In the genomic region with DNA sequence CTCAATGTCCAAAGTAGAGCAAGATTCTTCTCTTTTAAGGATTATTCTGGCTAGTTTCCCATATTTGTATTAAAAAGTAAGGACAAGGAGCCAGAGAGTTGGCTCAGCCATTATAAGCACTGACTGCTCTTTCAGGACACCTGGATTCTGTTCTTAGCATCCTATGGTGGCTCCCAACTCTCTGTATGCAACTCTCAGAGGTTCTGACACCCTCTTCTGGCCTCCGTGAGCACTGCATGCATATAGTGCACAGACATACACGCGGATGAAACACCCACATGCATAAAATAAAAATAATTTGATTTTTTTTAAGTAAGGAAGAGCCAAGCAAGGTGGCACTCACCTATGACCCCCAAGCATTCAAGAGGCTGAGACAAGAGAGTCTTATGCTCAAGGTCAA, we compare ENCODE assay signal across 17 mouse cellular contexts. TPM values are rescaled to one million over a fixed set of nuclear protein-coding genes. Genes with fewer than 3 reads are reported as not detected.
"Had no signal": no experiment of that assay in that cellular context is flagged by ENCODE, and none has a peak within 500 bp of the region (broad histone marks: within the 10 kb centered on the region; RNA-seq: fewer than 3 reads in every experiment).

No protein-coding gene starts in this region.

- H3K9me3 ChIP-seq: intestine, embryonic 15.5 days; limb, embryonic 10.5 days; liver, embryonic 12.5 days; lung, embryonic 15.5 days; stomach, embryonic 15.5 days had no signal

- H3K4me3 ChIP-seq: intestine, embryonic 15.5 days; left cerebral cortex, adult 2 months; limb, embryonic 10.5 days; liver, embryonic 12.5 days; lung, embryonic 15.5 days; megakaryocyte, embryonic 14.5 days; stomach, embryonic 15.5 days had no signal

- H3K4me2 ChIP-seq: intestine, embryonic 15.5 days; liver, embryonic 12.5 days; lung, embryonic 15.5 days; midbrain, embryonic 11.5 days; stomach, embryonic 15.5 days had no signal

- H3K36me3 ChIP-seq: intestine, embryonic 15.5 days; limb, embryonic 10.5 days; liver, embryonic 12.5 days; lung, embryonic 15.5 days; stomach, embryonic 15.5 days had no signal

- H3K27ac ChIP-seq: intestine, embryonic 15.5 days; left cerebral cortex, adult 2 months; limb, embryonic 10.5 days; liver, embryonic 12.5 days; lung, embryonic 15.5 days; macrophage; stomach, embryonic 15.5 days had no signal

- ATAC-seq: intestine, embryonic 15.5 days; liver, embryonic 12.5 days; liver, postnatal 0 days; midbrain, embryonic 16.5 days had no signal

- DNase-seq: kidney, adult 9 months; kidney, postnatal 10 days; kidney, postnatal 4 days; liver, postnatal 0 days; lung, postnatal 14 days; spleen, adult 18-20 months; thymus, postnatal 36 days had no signal

- H3K27me3 ChIP-seq: intestine, embryonic 15.5 days; lung, embryonic 15.5 days; stomach, embryonic 15.5 days had no signal

- H3K9ac ChIP-seq: intestine, embryonic 15.5 days; liver, embryonic 12.5 days; liver, postnatal 0 days; lung, embryonic 15.5 days; stomach, embryonic 15.5 days had no signal

RNA-seq across cellular contexts. Expression of gene Sstr2, which starts 26.0 kb away (rescaled TPM):
- polyA plus RNA-seq: macrophage had no signal
